Mouse (Mus musculus) embryonic facial prominence, embryonic 15.5 days (tissue): ENCODE data around the gene Akap8l. TPM values are rescaled to one million over a fixed set of nuclear protein-coding genes. Genes with fewer than 3 reads are reported as not detected.
A peak's percentile ranks its signal among the peaks of the same experiment; 100 is the strongest.

Source experiments
- ATAC-seq: fragments of 200-750 bp; cut with Nextera tagmentation; 2 replicates; pipeline ENCODE4 v1.8.0; 2017; ENCODE audit warnings: low read depth, moderate TSS enrichment; ENCODE audit not compliant: insufficient number of reproducible peaks, low FRiP score, low TSS enrichment
- H3K27ac ChIP-seq: fragments of 300-500 bp; sonication (generic); replicated peaks from 2 replicates; pipeline ENCODE4 v1.5.1; 2015; ENCODE audit warnings: mild to moderate bottlenecking, inconsistent platforms
- H3K27me3 ChIP-seq: fragments of 300-500 bp; sonication (generic); 2 replicates; pipeline ENCODE4 v1.6.1; 2015; ENCODE audit warnings: inconsistent platforms
- H3K36me3 ChIP-seq: fragments of 300-500 bp; sonication (generic); 2 replicates; pipeline ENCODE4 v1.6.1; 2015; ENCODE audit warnings: mild to moderate bottlenecking, inconsistent platforms
- H3K4me1 ChIP-seq: fragments of 300-500 bp; sonication (generic); 2 replicates; pipeline ENCODE4 v1.6.1; 2015; ENCODE audit warnings: inconsistent platforms
- H3K4me2 ChIP-seq: fragments of 300-500 bp; sonication (generic); replicated peaks from 2 replicates; pipeline ENCODE4 v1.6.1; 2015; ENCODE audit warnings: mild to moderate bottlenecking, inconsistent platforms
- H3K4me3 ChIP-seq: fragments of 300-500 bp; sonication (generic); replicated peaks from 2 replicates; pipeline ENCODE4 v1.5.1; 2015; ENCODE audit warnings: mild to moderate bottlenecking, inconsistent platforms
- H3K9ac ChIP-seq: fragments of 300-500 bp; sonication (generic); 2 replicates; pipeline ENCODE4 v1.6.1; 2015; ENCODE audit warnings: inconsistent platforms
- H3K9me3 ChIP-seq: fragments of 300-500 bp; sonication (generic); replicated peaks from 2 replicates; pipeline ENCODE4 v1.6.1; 2016; ENCODE audit warnings: inconsistent platforms
- WGBS: fragments of 180-500 bp; shearing (Covaris S2); methylation state at CpG from one replicate; pipeline ENCODE4 v1.1.7; 2015; 5-methylcytosine and 5-hydroxymethylcytosine counted together
- polyA plus RNA-seq: library from polyadenylated mRNA; unstranded; fragments of >200 nt; fragmentation: Nextera tagmentation; extraction: Ambion mirVana; gene quantifications from 2 replicates; pipeline ENCODE4 v1.2.1, GENCODE M21; 2015

The Akap8l gene
- 96.5 and 110 TPM in 2 replicates for polyA plus RNA-seq

GRCm38 (mm10) chr17:32350382-32350983 is at the start of gene Akap8l:
TSS of gene Akap8l (minus strand) at chr17:32350607.
- H3K9ac ChIP-seq, result peak within 1 kb of the TSS; percentile 70

GRCm38 (mm10) chr17:32396266-32396665 is 45.9 kb upstream of the Akap8l start:
- H3K4me3 ChIP-seq, result peak overlapping the region; percentile 28
- no peaks in the 10 kb centered on the region for H3K36me3 ChIP-seq
- peaks cover 82% of the 10 kb centered on the region for H3K27me3 ChIP-seq
- H3K9me3 ChIP-seq, result no peaks in the 10 kb centered on the region
- H3K27ac ChIP-seq, result no peak overlapping the region
- peaks cover 12% of the 10 kb centered on the region for H3K4me1 ChIP-seq
- 7% methylated on average over 37 of the region's 37 CpGs for WGBS
- H3K4me2 ChIP-seq, result peak overlapping the region; percentile 44
- no peak for ATAC-seq
- H3K9ac ChIP-seq, result no peak overlapping the region

More at GRCm38 (mm10) chr17:32350382-32350983, at the start of gene Akap8l:
- Histone ChIP-seq H3K36me3 (peaks cover 21% of the 10 kb centered on the region), H3K4me3 (peak within 1 kb of the TSS; percentile 96), H3K27ac (peak within 1 kb of the TSS; percentile 82), H3K9me3 (no peaks in the 10 kb centered on the region), H3K4me2 (peak within 1 kb of the TSS; percentile 83), H3K27me3 (no peaks in the 10 kb centered on the region), H3K4me1 (peaks cover 21% of the 10 kb centered on the region)
- WGBS, result under 1% methylated on average over 37 of the region's 37 CpGs
- ATAC-seq, result peak; percentile 97

GRCm38 (mm10) chr17:32393944-32394343 is 43.5 kb upstream of the Akap8l start:
- Histone ChIP-seq H3K4me2 (no peak overlapping the region), H3K27ac (no peak overlapping the region), H3K36me3 (no peaks in the 10 kb centered on the region), H3K4me3 (no peak overlapping the region), H3K4me1 (peaks cover 12% of the 10 kb centered on the region), H3K9ac (no peak overlapping the region), H3K27me3 (peaks cover 85% of the 10 kb centered on the region), H3K9me3 (no peaks in the 10 kb centered on the region)
- 82% methylated on average over 10 of the region's 10 CpGs for WGBS
- no peak for ATAC-seq

- peak; percentile 88 for ATAC-seq
- peaks cover 22% of the 10 kb centered on the region for H3K36me3 ChIP-seq
- H3K4me3 ChIP-seq, result peak within 1 kb of the TSS; percentile 73
- peak within 1 kb of the TSS; percentile 96 for H3K4me2 ChIP-seq
- peaks cover 38% of the 10 kb centered on the region for H3K27me3 ChIP-seq
- H3K4me1 ChIP-seq, result peaks cover 21% of the 10 kb centered on the region
- WGBS, result under 1% methylated on average over 24 of the region's 44 CpGs
- no peaks in the 10 kb centered on the region for H3K9me3 ChIP-seq
- H3K27ac ChIP-seq, result peak within 1 kb of the TSS; percentile 79
- peak within 1 kb of the TSS; percentile 63 for H3K9ac ChIP-seq
Observed at GRCm38 (mm10) chr17:32389101-32389659, 38.8 kb upstream of the Akap8l start, which contains the start of gene Wiz. TSS of gene Wiz (minus strand) at chr17:32389439.

- Histone ChIP-seq H3K4me1 (peaks cover 21% of the 10 kb centered on the region), H3K9ac (peak overlapping the region; percentile 63), H3K4me2 (peak overlapping the region; percentile 96), H3K27me3 (peaks cover 31% of the 10 kb centered on the region), H3K4me3 (peak overlapping the region; percentile 73), H3K27ac (peak overlapping the region; percentile 79), H3K9me3 (no peaks in the 10 kb centered on the region), H3K36me3 (peaks cover 24% of the 10 kb centered on the region)
- ATAC-seq, result peak; percentile 45
- WGBS, result under 1% methylated on average over 29 of the region's 39 CpGs
Observed at GRCm38 (mm10) chr17:32388370-32389100, 38.1 kb upstream of the Akap8l start.

- no peak overlapping the region for H3K9ac ChIP-seq
- peaks cover 24% of the 10 kb centered on the region for H3K36me3 ChIP-seq
- no peaks in the 10 kb centered on the region for H3K9me3 ChIP-seq
- H3K4me1 ChIP-seq, result peaks cover 21% of the 10 kb centered on the region
- 31% methylated on average over 7 of the region's 7 CpGs for WGBS
- no peak for ATAC-seq
- H3K27me3 ChIP-seq, result peaks cover 26% of the 10 kb centered on the region
- peak overlapping the region; percentile 96 for H3K4me2 ChIP-seq
- H3K4me3 ChIP-seq, result peak overlapping the region; percentile 73
- H3K27ac ChIP-seq, result no peak overlapping the region
Observed at GRCm38 (mm10) chr17:32387986-32388369, 37.6 kb upstream of the Akap8l start.

GRCm38 (mm10) chr17:32386659-32387432 is 36.4 kb upstream of the Akap8l start:
- Histone ChIP-seq H3K27ac (no peak overlapping the region), H3K4me3 (no peak overlapping the region), H3K9me3 (no peaks in the 10 kb centered on the region), H3K4me1 (peaks cover 16% of the 10 kb centered on the region), H3K27me3 (peaks cover 14% of the 10 kb centered on the region), H3K9ac (no peak overlapping the region), H3K4me2 (no peak overlapping the region), H3K36me3 (peaks cover 24% of the 10 kb centered on the region)
- WGBS, result 63% methylated on average over 9 of the region's 9 CpGs
- no peak for ATAC-seq

GRCm38 (mm10) chr17:32383661-32384060 is 33.3 kb upstream of the Akap8l start:
- Histone ChIP-seq H3K4me2 (no peak overlapping the region), H3K4me1 (peaks cover 15% of the 10 kb centered on the region), H3K27me3 (no peaks in the 10 kb centered on the region), H3K36me3 (peaks cover 26% of the 10 kb centered on the region), H3K4me3 (no peak overlapping the region), H3K27ac (no peak overlapping the region), H3K9ac (no peak overlapping the region), H3K9me3 (no peaks in the 10 kb centered on the region)
- WGBS, result 94% methylated on average over 5 of the region's 5 CpGs
- ATAC-seq, result no peak

- Histone ChIP-seq H3K27ac (no peak overlapping the region), H3K4me2 (no peak overlapping the region), H3K9ac (no peak overlapping the region), H3K36me3 (peaks cover 36% of the 10 kb centered on the region), H3K4me3 (no peak overlapping the region), H3K4me1 (peaks cover 5% of the 10 kb centered on the region), H3K9me3 (no peaks in the 10 kb centered on the region), H3K27me3 (no peaks in the 10 kb centered on the region)
- ATAC-seq, result no peak
- WGBS, result 82% methylated on average over 7 of the region's 7 CpGs
Observed at GRCm38 (mm10) chr17:32382576-32382975, 32.2 kb upstream of the Akap8l start.

GRCm38 (mm10) chr17:32378786-32379185 is 28.4 kb upstream of the Akap8l start:
- Histone ChIP-seq H3K4me2 (no peak overlapping the region), H3K9me3 (no peaks in the 10 kb centered on the region), H3K27me3 (no peaks in the 10 kb centered on the region), H3K4me1 (no peaks in the 10 kb centered on the region), H3K4me3 (no peak overlapping the region), H3K27ac (no peak overlapping the region), H3K9ac (no peak overlapping the region), H3K36me3 (peaks cover 15% of the 10 kb centered on the region)
- 76% methylated on average over 2 of the region's 2 CpGs for WGBS
- no peak for ATAC-seq

- Histone ChIP-seq H3K9ac (no peak overlapping the region), H3K27me3 (no peaks in the 10 kb centered on the region), H3K27ac (no peak overlapping the region), H3K4me1 (no peaks in the 10 kb centered on the region), H3K36me3 (peaks cover 15% of the 10 kb centered on the region), H3K4me3 (no peak overlapping the region), H3K4me2 (no peak overlapping the region), H3K9me3 (no peaks in the 10 kb centered on the region)
- 83% methylated on average over 9 of the region's 9 CpGs for WGBS
- ATAC-seq, result no peak
Observed at GRCm38 (mm10) chr17:32377137-32377536, 26.7 kb upstream of the Akap8l start.
